Mouse (Mus musculus) kidney, postnatal 4 days (tissue): ENCODE measurements around the gene Rpn1.
"Not testable (repeated sequence)": the region's sequence is repeated elsewhere in the genome, so short reads cannot be mapped to it uniquely, and the experiment has no call there.

Experiments
- DNase-seq, 2 experiments: peaks; one replicate each; pipeline ENCODE4 v3.0.0; 2021; ENCODE audit warnings: mixed read lengths in 2 of 2

Rpn1 gene

GRCm38 (mm10) chr6:88121781-88122180, 37.5 kb downstream of the Rpn1 start:
- DNase-seq, result no peak

GRCm38 (mm10) chr6:88123150-88123857, 39.0 kb downstream of the Rpn1 start:
- DNase-seq, result peak; percentile 55 to 61

- peak; percentile 78 to 87 for DNase-seq
Observed at GRCm38 (mm10) chr6:88123858-88124261, 39.6 kb downstream of the Rpn1 start.

- no peak for DNase-seq
Observed at GRCm38 (mm10) chr6:88124551-88124950, 40.3 kb downstream of the Rpn1 start.

- not testable (repeated sequence) for DNase-seq
Observed at GRCm38 (mm10) chr6:88125815-88126214, 41.5 kb downstream of the Rpn1 start.

- no peak for DNase-seq
Observed at GRCm38 (mm10) chr6:88131521-88131920, 47.2 kb downstream of the Rpn1 start.

- peak in 1 of 2 experiments; percentile 46 for DNase-seq
Observed at GRCm38 (mm10) chr6:88132051-88132450, 47.8 kb downstream of the Rpn1 start.

- no peak for DNase-seq
Observed at GRCm38 (mm10) chr6:88133061-88133460, 48.8 kb downstream of the Rpn1 start.

- no peak for DNase-seq
Observed at GRCm38 (mm10) chr6:88133878-88134277, 49.6 kb downstream of the Rpn1 start.

GRCm38 (mm10) chr6:88136201-88136631, 51.9 kb downstream of the Rpn1 start:
- peak; percentile 52 to 55 for DNase-seq

GRCm38 (mm10) chr6:88138485-88138884, 54.2 kb downstream of the Rpn1 start:
- no peak for DNase-seq

- DNase-seq, result no peak
Observed at GRCm38 (mm10) chr6:88140264-88140663, 56.0 kb downstream of the Rpn1 start.

GRCm38 (mm10) chr6:88145793-88146192, 61.5 kb downstream of the Rpn1 start:
- no peak for DNase-seq

GRCm38 (mm10) chr6:88146576-88146975, 62.3 kb downstream of the Rpn1 start:
- DNase-seq, result peak in 1 of 2 experiments; percentile 42

- peak; percentile 69 to 78 for DNase-seq
Observed at GRCm38 (mm10) chr6:88147411-88148003, 63.2 kb downstream of the Rpn1 start.

GRCm38 (mm10) chr6:88151335-88151734, 67.1 kb downstream of the Rpn1 start:
- peak in 1 of 2 experiments; percentile 22 for DNase-seq

- DNase-seq, result peak; percentile 75 to 81
Observed at GRCm38 (mm10) chr6:88152127-88152705, 67.9 kb downstream of the Rpn1 start.

- DNase-seq, result no peak
Observed at GRCm38 (mm10) chr6:88152979-88153378, 68.7 kb downstream of the Rpn1 start.
